Mouse (Mus musculus) testis, postnatal 14 days (tissue): ENCODE measurements around the gene Fgd3.

ENCODE experiments used
- DNase-seq: peaks from one replicate; pipeline ENCODE4 v3.0.0; 2021; ENCODE audit warnings: low spot score

The Fgd3 gene

DNA sequence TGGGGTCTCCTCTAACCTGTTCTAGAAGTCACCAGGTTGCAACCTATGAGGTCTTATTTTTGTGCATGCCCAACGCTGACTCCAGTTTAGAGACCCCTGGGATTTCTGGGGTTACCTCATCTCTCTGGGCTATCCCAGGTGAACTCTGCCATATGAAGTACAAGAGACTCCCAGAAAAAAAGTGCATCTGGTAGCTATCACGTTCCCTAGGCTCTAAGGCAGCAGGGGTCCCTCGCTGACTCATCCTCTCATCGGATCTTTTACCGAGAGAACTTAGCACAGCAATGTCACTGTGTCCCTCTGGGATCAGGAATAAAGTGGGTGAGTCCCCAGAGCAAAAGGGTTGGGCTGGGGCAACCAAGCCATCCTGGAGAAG lies 105.0 kb downstream of the Fgd3 start:
- no peak for DNase-seq

DNA sequence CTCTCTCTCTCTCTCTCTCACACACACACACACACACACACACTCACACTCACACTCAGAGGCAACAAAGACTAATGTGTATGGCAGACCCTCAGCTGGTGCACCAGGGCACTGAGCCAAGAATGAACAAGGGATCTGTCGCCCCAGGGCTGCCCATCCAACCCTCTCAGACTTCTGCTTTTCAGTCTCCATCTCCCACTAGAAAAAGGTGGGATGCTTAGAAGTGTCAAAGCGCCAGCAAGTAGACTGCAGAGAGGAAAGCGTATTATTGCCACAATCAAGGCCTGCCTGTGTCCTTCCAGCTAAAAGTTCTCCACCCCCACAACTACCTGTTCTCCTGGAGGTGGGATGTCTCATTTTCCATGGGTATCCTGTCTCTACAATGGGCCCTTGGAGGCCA lies 105.7 kb downstream of the Fgd3 start:
- DNase-seq = no peak

DNA sequence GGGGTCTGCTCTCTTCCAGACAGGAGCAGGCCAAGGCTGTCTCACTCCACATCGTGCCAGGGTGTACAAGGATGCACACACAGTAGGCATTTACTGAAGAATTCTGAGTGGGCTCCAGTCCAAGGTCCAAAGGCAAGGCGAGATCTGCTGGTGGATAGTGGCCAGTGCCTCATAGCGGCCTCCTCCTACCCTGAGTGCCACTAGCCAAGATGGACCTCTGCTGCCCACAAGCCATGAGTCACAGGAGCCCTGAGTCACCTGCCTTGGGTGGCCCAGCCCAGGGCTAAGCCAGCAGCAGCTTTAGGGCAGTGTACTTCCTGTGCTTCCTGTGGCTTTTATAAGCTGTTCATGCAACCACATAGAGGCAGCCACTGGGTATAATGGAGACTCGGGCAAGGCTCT lies 106.6 kb downstream of the Fgd3 start:
- no peak for DNase-seq

DNA sequence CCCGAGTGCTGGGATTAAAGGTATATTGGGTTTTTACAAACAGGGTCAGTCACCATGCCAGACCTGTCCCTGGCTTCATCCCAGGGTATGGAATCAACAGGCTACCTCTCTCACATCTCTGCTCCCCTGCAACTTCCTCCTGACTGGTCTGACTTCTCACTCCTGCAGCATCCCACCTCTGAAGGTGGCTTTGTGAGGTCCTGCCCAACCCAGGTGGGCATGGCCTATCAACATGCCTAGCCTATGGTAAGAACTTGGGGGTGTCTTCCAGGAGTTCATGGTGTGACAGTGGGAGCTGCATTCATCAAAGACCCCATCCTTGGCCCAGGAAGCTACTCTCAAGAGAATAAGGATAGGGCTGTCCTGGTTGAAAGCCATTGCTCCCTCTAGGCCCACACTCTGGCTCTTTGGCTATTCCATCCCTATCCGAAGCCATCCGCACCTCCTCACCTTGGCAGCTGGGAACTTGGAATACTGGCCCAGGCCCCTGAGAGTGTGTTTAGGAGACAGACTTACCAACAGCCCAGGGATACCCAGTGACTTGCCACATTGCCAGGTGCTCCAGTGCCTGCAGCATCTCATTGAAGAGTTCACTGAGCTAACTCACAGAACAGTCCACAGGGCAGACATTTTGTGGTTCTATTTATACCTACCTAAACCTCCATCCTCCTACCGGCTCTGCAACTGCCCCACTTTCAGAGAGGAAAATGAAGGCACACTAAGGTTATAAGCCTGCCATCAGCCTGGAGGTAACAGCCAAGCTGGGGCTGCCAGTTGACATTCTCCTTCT lies 107.2 kb downstream of the Fgd3 start:
- DNase-seq = no peak
